Mouse (Mus musculus): ENCODE measurements around the gene Gpc6. TPM values are rescaled to one million over a fixed set of nuclear protein-coding genes. Genes with fewer than 3 reads are reported as not detected.

The Gpc6 gene
- total and polyA plus RNA-seq, 3 experiments: not detected

- Histone ChIP-seq H3K4me1 (ENCODE audit: control insufficient read depth in 1 of 2, insufficient read depth in 2 of 2, low read length in 2 of 2) (no peaks in the 10 kb centered on the region), H3K27ac (ENCODE audit: control insufficient read depth, low read depth, low read length) (no peak overlapping the region), H3K9me3 (replicated peaks; ENCODE audit: insufficient read depth, low read length) (no peaks in the 10 kb centered on the region), H3K27me3 (ENCODE audit: control insufficient read depth in 1 of 2, insufficient read depth in 2 of 2, low read length in 2 of 2) (no peaks in the 10 kb centered on the region), H3K9ac (ENCODE audit: control insufficient read depth, low read depth, low read length, poor library complexity, severe bottlenecking) (no peak overlapping the region), H3K36me3 (ENCODE audit: control insufficient read depth in 1 of 2, insufficient read depth in 2 of 2, low read length in 2 of 2) (no peaks in the 10 kb centered on the region), H3K79me2 (ENCODE audit: control insufficient read depth, insufficient read depth, low read length, poor library complexity) (no peaks in the 10 kb centered on the region), H3K4me3 (ENCODE audit: control insufficient read depth in 1 of 2, insufficient read depth in 1 of 2, low read depth in 2 of 2, low read length in 2 of 2) (no peak overlapping the region)
- DNase-seq (ENCODE audit: low read depth, low spot score): no peak
- TF ChIP-seq E2F4 (IDR thresholded peaks at IDR 0.05; ENCODE audit: borderline replicate concordance, low read depth, low read length) (no peak), MAFK (IDR thresholded peaks at IDR 0.05; ENCODE audit: borderline replicate concordance, low read depth, low read length) (no peak), GATA1 (IDR thresholded peaks at IDR 0.05; ENCODE audit: low read depth, low read length) (no peak), TAL1 (IDR thresholded peaks at IDR 0.05; ENCODE audit: low read length) (no peak), HCFC1 (IDR thresholded peaks at IDR 0.05; ENCODE audit: low read depth, low read length) (no peak), MEF2A (IDR thresholded peaks at IDR 0.05; ENCODE audit: extremely low read depth, insufficient replicate concordance, low read depth, low read length, poor library complexity, severe bottlenecking) (no peak), USF2 (IDR thresholded peaks at IDR 0.05; ENCODE audit: borderline replicate concordance in 1 of 2, insufficient read depth in 1 of 2, low read depth in 1 of 2, low read length in 2 of 2) (no peak), TBP (IDR thresholded peaks at IDR 0.05; ENCODE audit: low read depth, low read length) (no peak), POLR2A (IDR thresholded peaks at IDR 0.05; ENCODE audit: control insufficient read depth in 1 of 2, insufficient read depth in 1 of 2, low read depth in 1 of 2, low read length in 2 of 2, poor library complexity in 1 of 2) (no peak), ZNF384 (IDR thresholded peaks at IDR 0.05; ENCODE audit: low read depth, low read length) (no peak), POLR2AphosphoS5 (IDR thresholded peaks at IDR 0.05; ENCODE audit: borderline replicate concordance, low read depth, low read length) (no peak)
Observed at GRCm38 (mm10) chr14:117695565-117695964, 770.5 kb downstream of the Gpc6 start.

- H3K27me3 ChIP-seq (ENCODE audit: control insufficient read depth in 1 of 2, insufficient read depth in 2 of 2, low read length in 2 of 2): no peaks in the 10 kb centered on the region
- TF ChIP-seq KAT2A (conservative IDR thresholded peaks at IDR 0.05; ENCODE audit: low read depth, low read length): no peak
- no peak for TF ChIP-seq RCOR1 (IDR thresholded peaks at IDR 0.05; ENCODE audit: low read depth, low read length)
- no peak for TF ChIP-seq POLR2AphosphoS2 (IDR thresholded peaks at IDR 0.05; ENCODE audit: low read length)
- no peak for TF ChIP-seq GABPA (IDR thresholded peaks at IDR 0.05; ENCODE audit: low read depth, low read length)
- TF ChIP-seq MEF2A (IDR thresholded peaks at IDR 0.05; ENCODE audit: extremely low read depth, insufficient replicate concordance, low read depth, low read length, poor library complexity, severe bottlenecking): no peak
- no peak for TF ChIP-seq USF2 (IDR thresholded peaks at IDR 0.05; ENCODE audit: borderline replicate concordance in 1 of 2, insufficient read depth in 1 of 2, low read depth in 1 of 2, low read length in 2 of 2)
- TF ChIP-seq ZC3H11A (IDR thresholded peaks at IDR 0.05; ENCODE audit: low read depth, low read length): no peak
- TF ChIP-seq CHD2 (IDR thresholded peaks at IDR 0.05; ENCODE audit: low read length): no peak
- TF ChIP-seq MXI1 (IDR thresholded peaks at IDR 0.05; ENCODE audit: low read depth, low read length): no peak
- TF ChIP-seq NRF1 (IDR thresholded peaks at IDR 0.05; ENCODE audit: insufficient read depth, low read depth, low read length, poor library complexity, severe bottlenecking): no peak
- no peak for TF ChIP-seq POLR2A (IDR thresholded peaks at IDR 0.05; ENCODE audit: control insufficient read depth in 1 of 2, insufficient read depth in 1 of 2, low read depth in 1 of 2, low read length in 2 of 2, poor library complexity in 1 of 2)
- TF ChIP-seq TAL1 (IDR thresholded peaks at IDR 0.05; ENCODE audit: low read length): no peak
- no peak for TF ChIP-seq JUND (IDR thresholded peaks at IDR 0.05; ENCODE audit: low read depth, low read length)
- TF ChIP-seq NELFE (IDR thresholded peaks at IDR 0.05; ENCODE audit: low read depth, low read length): no peak
- no peak for TF ChIP-seq ZMIZ1 (IDR thresholded peaks at IDR 0.05; ENCODE audit: low read depth, low read length)
- no peak for TF ChIP-seq MYB (IDR thresholded peaks at IDR 0.05; ENCODE audit: low read depth, low read length)
- H3K4me3 ChIP-seq (ENCODE audit: control insufficient read depth in 1 of 2, insufficient read depth in 1 of 2, low read depth in 2 of 2, low read length in 2 of 2): no peak overlapping the region
- H3K27ac ChIP-seq (ENCODE audit: control insufficient read depth, low read depth, low read length): no peak overlapping the region
- no peaks in the 10 kb centered on the region for H3K9me3 ChIP-seq (replicated peaks; ENCODE audit: insufficient read depth, low read length)
- DNase-seq (ENCODE audit: low read depth, low spot score): no peak
- H3K79me2 ChIP-seq (ENCODE audit: control insufficient read depth, insufficient read depth, low read length, poor library complexity): no peaks in the 10 kb centered on the region
- no peaks in the 10 kb centered on the region for H3K36me3 ChIP-seq (ENCODE audit: control insufficient read depth in 1 of 2, insufficient read depth in 2 of 2, low read length in 2 of 2)
- no peaks in the 10 kb centered on the region for H3K4me1 ChIP-seq (ENCODE audit: control insufficient read depth in 1 of 2, insufficient read depth in 2 of 2, low read length in 2 of 2)
- no peak overlapping the region for H3K9ac ChIP-seq (ENCODE audit: control insufficient read depth, low read depth, low read length, poor library complexity, severe bottlenecking)
Observed at GRCm38 (mm10) chr14:117700670-117701280, 775.7 kb downstream of the Gpc6 start.
